Mouse (Mus musculus) spleen, adult 2 months (tissue): ENCODE data around the gene Psmc1.

Source experiments
- CTCF ChIP-seq: fragments of 200-500 bp; IDR thresholded peaks from 2 replicates; pipeline ENCODE4 v1.5.1; 2011; ENCODE audit warnings: mild to moderate bottlenecking, inconsistent platforms; ENCODE audit not compliant: insufficient read depth, insufficient read length, insufficient replicate concordance; ENCODE audit errors: extremely low read depth
- POLR2A ChIP-seq: fragments of 200-500 bp; IDR thresholded peaks from 2 replicates; pipeline ENCODE4 v1.6.1; 2011; ENCODE audit warnings: low read depth, low read length, inconsistent platforms

DNA sequence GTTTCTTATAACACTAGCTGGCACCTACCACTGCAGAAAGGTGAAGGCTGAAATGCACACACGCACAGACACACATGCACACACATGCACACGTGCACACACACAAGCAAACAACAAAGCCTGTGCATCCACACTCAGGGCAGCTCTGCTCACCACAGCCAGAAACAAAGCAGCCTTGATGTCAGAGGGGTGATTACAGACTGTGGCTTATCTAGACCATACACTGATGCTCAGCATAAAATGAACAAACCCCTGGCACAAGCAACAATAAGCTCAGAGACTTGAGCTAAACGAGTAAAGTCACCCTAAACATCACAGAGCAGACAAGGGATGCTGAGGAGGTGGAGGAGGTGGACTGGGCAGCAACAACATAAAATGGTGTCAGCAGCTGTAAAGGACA is 25.2 kb downstream of the Psmc1 start:
- TF ChIP-seq POLR2A (no peak), CTCF (no peak)
